Mouse (Mus musculus) right cerebral cortex, adult 18-20 months (tissue): ENCODE results near the gene Magi2.
"Not testable (repeated sequence)": the region's sequence is repeated elsewhere in the genome, so short reads cannot be mapped to it uniquely, and the experiment has no call there.

Source experiments
- DNase-seq: peaks from one replicate; pipeline ENCODE4 v3.0.0; 2022; ENCODE audit warnings: mixed read lengths

The Magi2 gene

GRCm38 (mm10) chr5:20257419-20257818 is 1030.6 kb downstream of the Magi2 start:
- DNase-seq, result no peak

GRCm38 (mm10) chr5:20259719-20260118 is 1032.9 kb downstream of the Magi2 start:
- DNase-seq, result no peak

- DNase-seq, result not testable (repeated sequence)
Measured at GRCm38 (mm10) chr5:20272680-20273079, 1045.8 kb downstream of the Magi2 start.

- DNase-seq, result no peak
Measured at GRCm38 (mm10) chr5:20275632-20276031, 1048.8 kb downstream of the Magi2 start.

GRCm38 (mm10) chr5:20285080-20285840 is 1058.4 kb downstream of the Magi2 start:
- DNase-seq, result no peak

- no peak for DNase-seq
Measured at GRCm38 (mm10) chr5:20294521-20294920, 1067.7 kb downstream of the Magi2 start.

- no peak for DNase-seq
Measured at GRCm38 (mm10) chr5:20299816-20300215, 1073.0 kb downstream of the Magi2 start.

- DNase-seq, result peak; percentile 70
Measured at GRCm38 (mm10) chr5:20303056-20303965, 1076.5 kb downstream of the Magi2 start.

- DNase-seq, result no peak
Measured at GRCm38 (mm10) chr5:20320970-20321369, 1094.1 kb downstream of the Magi2 start.

- DNase-seq, result no peak
Measured at GRCm38 (mm10) chr5:20325290-20325689, 1098.5 kb downstream of the Magi2 start.

GRCm38 (mm10) chr5:20328901-20329300 is 1102.1 kb downstream of the Magi2 start:
- peak; percentile 25 for DNase-seq

- no peak for DNase-seq
Measured at GRCm38 (mm10) chr5:20330025-20330424, 1103.2 kb downstream of the Magi2 start.

GRCm38 (mm10) chr5:20332574-20332973 is 1105.7 kb downstream of the Magi2 start:
- DNase-seq, result no peak

- no peak for DNase-seq
Measured at GRCm38 (mm10) chr5:20334549-20334948, 1107.7 kb downstream of the Magi2 start.

- DNase-seq, result no peak
Measured at GRCm38 (mm10) chr5:20352941-20353340, 1126.1 kb downstream of the Magi2 start.

- DNase-seq, result no peak
Measured at GRCm38 (mm10) chr5:20358437-20358836, 1131.6 kb downstream of the Magi2 start.

- DNase-seq, result no peak
Measured at GRCm38 (mm10) chr5:20359021-20359420, 1132.2 kb downstream of the Magi2 start.

- DNase-seq, result no peak
Measured at GRCm38 (mm10) chr5:20362154-20362553, 1135.3 kb downstream of the Magi2 start.

GRCm38 (mm10) chr5:20363216-20363615 is 1136.4 kb downstream of the Magi2 start:
- peak; percentile 23 for DNase-seq

GRCm38 (mm10) chr5:20373586-20373985 is 1146.8 kb downstream of the Magi2 start:
- DNase-seq, result peak; percentile 18

- DNase-seq, result no peak
Measured at GRCm38 (mm10) chr5:20378071-20378800, 1151.4 kb downstream of the Magi2 start.

GRCm38 (mm10) chr5:20404533-20404932 is 1177.7 kb downstream of the Magi2 start:
- DNase-seq, result no peak

- no peak for DNase-seq
Measured at GRCm38 (mm10) chr5:20406626-20407025, 1179.8 kb downstream of the Magi2 start.
